Mouse (Mus musculus) neural tube, embryonic 12.5 days (tissue): ENCODE measurements at regions not wholly inside any gene's neighbourhood (a gene's known extent, or its start where the extent isn't known, plus 50 kb on each side); places are given as distances from the start of the nearest gene placed in this dataset.

Experiments used
- ATAC-seq: fragments of 200-750 bp; cut with Nextera tagmentation; 2 replicates; pipeline ENCODE4 v1.8.0; 2017; ENCODE audit warnings: low read depth, mild to moderate bottlenecking, moderate TSS enrichment, moderate library complexity; ENCODE audit not compliant: low FRiP score
- H3K27ac ChIP-seq: fragments of 300-500 bp; sonication (generic); 2 replicates; pipeline ENCODE4 v1.5.1; 2016
- H3K27me3 ChIP-seq: fragments of 300-500 bp; sonication (generic); replicated peaks from 2 replicates; pipeline ENCODE4 v1.6.1; 2016; ENCODE audit warnings: mild to moderate bottlenecking
- H3K36me3 ChIP-seq: fragments of 300-500 bp; sonication (generic); 2 replicates; pipeline ENCODE4 v1.6.1; 2016; ENCODE audit warnings: mild to moderate bottlenecking
- H3K4me1 ChIP-seq: fragments of 300-500 bp; sonication (generic); 2 replicates; pipeline ENCODE4 v1.6.1; 2016
- H3K4me2 ChIP-seq: fragments of 300-500 bp; sonication (generic); replicated peaks from 2 replicates; pipeline ENCODE4 v1.6.1; 2016; ENCODE audit warnings: mild to moderate bottlenecking
- H3K4me3 ChIP-seq: fragments of 300-500 bp; sonication (generic); 2 replicates; pipeline ENCODE4 v1.5.1; 2016
- H3K9ac ChIP-seq: fragments of 300-500 bp; sonication (generic); 2 replicates; pipeline ENCODE4 v1.6.1; 2016; ENCODE audit warnings: mild to moderate bottlenecking
- H3K9me3 ChIP-seq: fragments of 300-500 bp; sonication (generic); 2 replicates; pipeline ENCODE4 v1.6.1; 2016; ENCODE audit warnings: mild to moderate bottlenecking
- WGBS: fragments of 180-500 bp; shearing (Covaris S2); methylation state at CpG from one replicate; pipeline ENCODE4 v1.1.7; 2016; 5-methylcytosine and 5-hydroxymethylcytosine counted together

DNA sequence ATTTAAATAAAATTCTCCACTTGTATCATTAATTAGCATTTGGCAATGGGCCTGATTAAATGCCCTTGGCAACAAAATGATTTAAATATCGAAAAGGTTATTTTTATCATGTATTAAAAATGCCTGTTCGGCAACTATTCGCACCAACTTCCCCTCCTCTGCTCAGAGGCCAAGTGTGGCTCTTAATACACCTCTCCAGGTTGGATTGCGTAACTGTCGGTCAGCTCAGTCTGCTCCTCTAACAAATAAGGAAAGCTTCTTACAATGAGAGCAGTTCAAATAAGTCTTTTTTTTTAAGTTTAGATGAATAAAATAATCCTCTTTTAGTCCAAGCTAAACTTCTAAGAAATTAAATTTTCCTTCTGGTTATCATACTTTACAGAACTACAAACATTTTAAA is 245.6 kb upstream of the Noct start:
- H3K9ac ChIP-seq, result no peak overlapping the region
- H3K4me3 ChIP-seq, result no peak overlapping the region
- H3K4me2 ChIP-seq, result no peak overlapping the region
- ATAC-seq, result no peak
- H3K27me3 ChIP-seq, result no peaks in the 10 kb centered on the region
- no peaks in the 10 kb centered on the region for H3K36me3 ChIP-seq
- no peaks in the 10 kb centered on the region for H3K9me3 ChIP-seq
- WGBS, result 92% methylated on average over 5 of the region's 5 CpGs
- no peak overlapping the region for H3K27ac ChIP-seq
- H3K4me1 ChIP-seq, result peaks cover 5% of the 10 kb centered on the region; the same call in 1 of the 2 replicates

- no peak overlapping the region for H3K4me2 ChIP-seq
- ATAC-seq, result no peak
- no peak overlapping the region for H3K27ac ChIP-seq
- no peaks in the 10 kb centered on the region for H3K9me3 ChIP-seq
- 86% methylated on average over 3 of the region's 3 CpGs for WGBS
- no peak overlapping the region for H3K4me3 ChIP-seq
- H3K4me1 ChIP-seq, result peaks cover 5% of the 10 kb centered on the region; the same call in 1 of the 2 replicates
- no peaks in the 10 kb centered on the region for H3K36me3 ChIP-seq
- H3K27me3 ChIP-seq, result no peaks in the 10 kb centered on the region
- H3K9ac ChIP-seq, result no peak overlapping the region
These were observed 244.7 kb upstream of the Noct start for GRCm38 (mm10) chr3:50979592-50979991.

DNA sequence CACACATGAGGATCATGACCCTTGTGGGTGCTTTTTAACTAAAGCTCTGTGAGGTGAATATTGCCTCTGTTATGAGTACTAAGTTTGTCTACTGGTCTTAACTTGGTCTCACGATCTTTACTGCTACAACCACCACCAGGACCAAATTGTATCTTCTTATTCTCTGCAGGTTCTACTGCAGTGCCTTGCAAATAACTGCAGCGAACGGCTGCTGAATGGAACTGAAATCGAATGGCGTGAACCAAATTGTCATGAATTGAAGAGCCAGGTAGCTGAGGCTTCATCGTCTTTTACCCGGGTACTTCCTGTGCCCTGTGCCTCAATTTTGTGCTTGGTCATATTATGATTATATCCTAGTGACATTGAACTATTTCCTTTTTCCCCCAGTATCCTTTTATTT is 242.5 kb upstream of the Noct start:
- no peak for ATAC-seq
- H3K4me1 ChIP-seq, result peaks cover 5% of the 10 kb centered on the region; the same call in 1 of the 2 replicates
- H3K9me3 ChIP-seq, result no peaks in the 10 kb centered on the region
- H3K9ac ChIP-seq, result no peak overlapping the region
- no peak overlapping the region for H3K27ac ChIP-seq
- WGBS, result 90% methylated on average over 7 of the region's 7 CpGs
- H3K27me3 ChIP-seq, result no peaks in the 10 kb centered on the region
- H3K4me3 ChIP-seq, result no peak overlapping the region
- H3K4me2 ChIP-seq, result no peak overlapping the region
- H3K36me3 ChIP-seq, result no peaks in the 10 kb centered on the region

DNA sequence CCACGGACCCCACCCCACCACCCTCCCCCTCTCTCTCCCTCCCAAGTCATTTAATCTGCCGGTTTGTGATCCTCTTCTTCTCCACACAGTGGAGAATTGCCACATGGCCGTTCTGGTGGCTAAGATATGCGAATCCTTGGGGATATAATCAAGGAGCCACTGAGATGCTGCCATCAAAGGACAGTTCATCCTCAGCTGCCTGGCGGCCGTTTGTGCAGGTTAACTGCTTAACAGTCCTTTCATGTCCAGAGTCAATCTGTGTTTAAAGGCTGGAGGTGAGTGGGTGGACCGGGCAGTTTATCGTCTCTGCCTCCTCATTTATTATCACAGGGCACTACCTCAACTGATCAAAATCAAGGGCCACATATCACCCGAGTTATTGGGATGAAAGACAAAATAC is 241.6 kb upstream of the Noct start:
- H3K9me3 ChIP-seq, result no peaks in the 10 kb centered on the region
- no peaks in the 10 kb centered on the region for H3K27me3 ChIP-seq
- no peak overlapping the region for H3K4me3 ChIP-seq
- peaks cover 5% of the 10 kb centered on the region; the same call in 1 of the 2 replicates for H3K4me1 ChIP-seq
- no peaks in the 10 kb centered on the region for H3K36me3 ChIP-seq
- no peak overlapping the region for H3K4me2 ChIP-seq
- no peak for ATAC-seq
- no peak overlapping the region for H3K9ac ChIP-seq
- 24% methylated on average over 9 of the region's 9 CpGs for WGBS
- H3K27ac ChIP-seq, result no peak overlapping the region

- H3K4me2 ChIP-seq, result no peak overlapping the region
- ATAC-seq, result no peak
- no peak overlapping the region for H3K27ac ChIP-seq
- H3K27me3 ChIP-seq, result no peaks in the 10 kb centered on the region
- no peaks in the 10 kb centered on the region for H3K9me3 ChIP-seq
- no peak overlapping the region for H3K4me3 ChIP-seq
- H3K36me3 ChIP-seq, result no peaks in the 10 kb centered on the region
- H3K9ac ChIP-seq, result no peak overlapping the region
- H3K4me1 ChIP-seq, result peaks cover 5% of the 10 kb centered on the region; the same call in 1 of the 2 replicates
- WGBS, result 52% methylated on average over 5 of the region's 5 CpGs
These were observed 241.1 kb upstream of the Noct start for GRCm38 (mm10) chr3:50983126-50983525.

GRCm38 (mm10) chr3:50983962-50984765 is 240.1 kb upstream of the Noct start:
- Histone ChIP-seq H3K9me3 (no peaks in the 10 kb centered on the region), H3K9ac (no peak overlapping the region), H3K4me2 (no peak overlapping the region), H3K27me3 (no peaks in the 10 kb centered on the region), H3K4me3 (no peak overlapping the region), H3K27ac (no peak overlapping the region), H3K36me3 (no peaks in the 10 kb centered on the region), H3K4me1 (peaks cover 5% of the 10 kb centered on the region; the same call in 1 of the 2 replicates)
- no peak for ATAC-seq
- WGBS, result 20% methylated on average over 12 of the region's 12 CpGs

GRCm38 (mm10) chr3:50987821-50988220 is 236.4 kb upstream of the Noct start:
- no peaks in the 10 kb centered on the region for H3K9me3 ChIP-seq
- WGBS, result 93% methylated on average over 12 of the region's 12 CpGs
- H3K27me3 ChIP-seq, result no peaks in the 10 kb centered on the region
- H3K4me1 ChIP-seq, result peaks cover 8% of the 10 kb centered on the region; the same call in 1 of the 2 replicates
- H3K9ac ChIP-seq, result no peak overlapping the region
- no peaks in the 10 kb centered on the region for H3K36me3 ChIP-seq
- no peak for ATAC-seq
- H3K4me2 ChIP-seq, result no peak overlapping the region
- H3K4me3 ChIP-seq, result no peak overlapping the region
- H3K27ac ChIP-seq, result no peak overlapping the region

- WGBS, result 85% methylated on average over 11 of the region's 11 CpGs
- Histone ChIP-seq H3K27ac (no peak overlapping the region), H3K36me3 (no peaks in the 10 kb centered on the region), H3K27me3 (no peaks in the 10 kb centered on the region), H3K4me2 (no peak overlapping the region), H3K9ac (no peak overlapping the region), H3K4me3 (no peak overlapping the region), H3K4me1 (peaks cover 4% of the 10 kb centered on the region; the same call in 1 of the 2 replicates), H3K9me3 (no peaks in the 10 kb centered on the region)
- no peak for ATAC-seq
These were observed 233.4 kb upstream of the Noct start for GRCm38 (mm10) chr3:50990810-50991209.

GRCm38 (mm10) chr3:50992581-50993313 is 231.5 kb upstream of the Noct start:
- Histone ChIP-seq H3K27me3 (no peaks in the 10 kb centered on the region), H3K36me3 (no peaks in the 10 kb centered on the region), H3K9ac (no peak overlapping the region), H3K9me3 (no peaks in the 10 kb centered on the region), H3K4me1 (peaks cover 4% of the 10 kb centered on the region; the same call in 1 of the 2 replicates), H3K27ac (no peak overlapping the region), H3K4me3 (no peak overlapping the region), H3K4me2 (no peak overlapping the region)
- WGBS, result 50% methylated on average over 9 of the region's 9 CpGs
- ATAC-seq, result no peak; the same call in 1 of the 2 replicates

- no peak overlapping the region for H3K27ac ChIP-seq
- no peaks in the 10 kb centered on the region for H3K9me3 ChIP-seq
- H3K27me3 ChIP-seq, result no peaks in the 10 kb centered on the region
- 86% methylated on average over 3 of the region's 3 CpGs for WGBS
- ATAC-seq, result no peak
- H3K9ac ChIP-seq, result no peak overlapping the region
- no peak overlapping the region for H3K4me2 ChIP-seq
- no peak overlapping the region for H3K4me3 ChIP-seq
- H3K4me1 ChIP-seq, result peaks cover 7% of the 10 kb centered on the region
- H3K36me3 ChIP-seq, result no peaks in the 10 kb centered on the region
These were observed 224.5 kb upstream of the Noct start for GRCm38 (mm10) chr3:50999745-51000144.

DNA sequence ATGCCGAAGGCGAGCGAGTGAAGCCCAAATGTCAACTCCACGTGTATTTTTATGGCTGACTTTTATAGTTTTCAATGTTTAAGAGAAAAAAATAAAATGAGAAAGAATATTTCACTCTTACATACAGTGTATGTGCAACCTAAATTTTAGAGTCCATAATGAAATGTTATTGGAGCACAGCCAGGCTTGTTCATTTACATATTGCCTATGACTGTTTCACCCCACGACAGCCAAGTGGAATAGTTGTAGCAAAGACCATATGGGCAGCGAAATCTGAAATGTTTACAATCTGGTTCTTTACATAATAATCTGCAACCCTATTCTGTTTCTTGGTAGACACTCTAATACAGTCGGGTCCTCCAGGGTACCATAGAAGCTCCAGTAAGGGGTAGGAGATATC is 223.3 kb upstream of the Noct start:
- no peak overlapping the region for H3K9ac ChIP-seq
- H3K36me3 ChIP-seq, result no peaks in the 10 kb centered on the region
- H3K4me2 ChIP-seq, result no peak overlapping the region
- ATAC-seq, result no peak
- H3K4me3 ChIP-seq, result no peak overlapping the region
- H3K27me3 ChIP-seq, result no peaks in the 10 kb centered on the region
- H3K4me1 ChIP-seq, result peaks cover 7% of the 10 kb centered on the region
- no peaks in the 10 kb centered on the region for H3K9me3 ChIP-seq
- 93% methylated on average over 7 of the region's 7 CpGs for WGBS
- no peak overlapping the region for H3K27ac ChIP-seq

- Histone ChIP-seq H3K27ac (no peak overlapping the region), H3K36me3 (no peaks in the 10 kb centered on the region), H3K9me3 (no peaks in the 10 kb centered on the region), H3K4me3 (no peak overlapping the region), H3K4me2 (no peak overlapping the region), H3K4me1 (peaks cover 7% of the 10 kb centered on the region), H3K9ac (no peak overlapping the region), H3K27me3 (no peaks in the 10 kb centered on the region)
- ATAC-seq, result no peak
- WGBS, result 35% methylated on average over 6 of the region's 6 CpGs
These were observed 221.6 kb upstream of the Noct start for GRCm38 (mm10) chr3:51002662-51003061.
